Mouse (Mus musculus) gastrocnemius, adult 2 months (tissue): ENCODE data around the gene Ass1. TPM values are rescaled to one million over a fixed set of nuclear protein-coding genes. Genes with fewer than 3 reads are reported as not detected.

Experiments
- DNase-seq: peaks from one replicate; pipeline ENCODE4 v3.0.0; 2022
- H3K27ac ChIP-seq: fragments of 200-600 bp; 2 replicates; pipeline ENCODE4 v1.8.1; 2022; ENCODE audit warnings: mild to moderate bottlenecking
- H3K4me3 ChIP-seq: fragments of 200-600 bp; 2 replicates; pipeline ENCODE4 v1.8.1; 2022; ENCODE audit warnings: mild to moderate bottlenecking, moderate library complexity
- CTCF ChIP-seq: fragments of 200-600 bp; IDR thresholded peaks from 2 replicates; pipeline ENCODE4 v1.8.1; 2022; ENCODE audit warnings: antibody characterized with exemption, mild to moderate bottlenecking, moderate library complexity
- intact Hi-C: fragments of 180-260 bp; cut with DNase I; formaldehyde crosslinking; loops from one replicate; pipeline ENCODE4 v1.15.1; 2025
- total RNA-seq, 2 experiments: library from RNA; stranded (reverse); gene quantifications; 2 replicates each; pipeline ENCODE4 v1.2.3; 2021

Ass1 gene
- total RNA-seq, 2 experiments from 2014 or later, result 2.6 to 3.9 TPM

GRCm38 (mm10) chr2:31499327-31500291, 29.6 kb downstream of the Ass1 start:
- H3K4me3 ChIP-seq, result no peak overlapping the region
- intact Hi-C loops, result no loop called here
- H3K27ac ChIP-seq, result no peak overlapping the region
- no peak for DNase-seq
- TF ChIP-seq CTCF, result no peak

GRCm38 (mm10) chr2:31500292-31501204, 30.5 kb downstream of the Ass1 start:
- no peak for DNase-seq
- no peak for TF ChIP-seq CTCF
- H3K4me3 ChIP-seq, result no peak overlapping the region
- intact Hi-C loops, result no loop called here
- no peak overlapping the region for H3K27ac ChIP-seq

- no peak overlapping the region for H3K27ac ChIP-seq
- peak; percentile 34 for DNase-seq
- TF ChIP-seq CTCF, result no peak
- H3K4me3 ChIP-seq, result no peak overlapping the region
- intact Hi-C loops, result no loop called here
Observed at GRCm38 (mm10) chr2:31501448-31502130, 31.6 kb downstream of the Ass1 start.

GRCm38 (mm10) chr2:31502616-31503522, 32.9 kb downstream of the Ass1 start:
- intact Hi-C loops, result no loop called here
- DNase-seq, result no peak
- no peak overlapping the region for H3K27ac ChIP-seq
- no peak overlapping the region for H3K4me3 ChIP-seq
- TF ChIP-seq CTCF, result no peak

GRCm38 (mm10) chr2:31505472-31505871, 35.5 kb downstream of the Ass1 start:
- DNase-seq, result no peak
- no peak overlapping the region for H3K4me3 ChIP-seq
- no peak overlapping the region for H3K27ac ChIP-seq
- intact Hi-C loops, result no loop called here
- TF ChIP-seq CTCF, result no peak

GRCm38 (mm10) chr2:31508851-31509250, 38.8 kb downstream of the Ass1 start:
- no peak for DNase-seq
- H3K4me3 ChIP-seq, result no peak overlapping the region
- H3K27ac ChIP-seq, result no peak overlapping the region
- intact Hi-C loops, result no loop called here
- TF ChIP-seq CTCF, result no peak

GRCm38 (mm10) chr2:31511316-31511715, 41.3 kb downstream of the Ass1 start:
- intact Hi-C loops, result no loop called here
- TF ChIP-seq CTCF, result no peak
- DNase-seq, result no peak
- H3K4me3 ChIP-seq, result no peak overlapping the region
- H3K27ac ChIP-seq, result no peak overlapping the region

GRCm38 (mm10) chr2:31516557-31516956, 46.5 kb downstream of the Ass1 start:
- H3K27ac ChIP-seq, result no peak overlapping the region
- no peak for DNase-seq
- intact Hi-C loops, result no loop called here
- H3K4me3 ChIP-seq, result no peak overlapping the region
- TF ChIP-seq CTCF, result no peak

- no peak overlapping the region for H3K4me3 ChIP-seq
- TF ChIP-seq CTCF, result no peak
- intact Hi-C loops, result no loop called here
- H3K27ac ChIP-seq, result no peak overlapping the region
- DNase-seq, result no peak
Observed at GRCm38 (mm10) chr2:31521800-31522335, 51.9 kb downstream of the Ass1 start.

- no peak for TF ChIP-seq CTCF
- no peak for DNase-seq
- no peak overlapping the region for H3K27ac ChIP-seq
- intact Hi-C loops, result no loop called here
- no peak overlapping the region for H3K4me3 ChIP-seq
Observed at GRCm38 (mm10) chr2:31524641-31525040, 54.6 kb downstream of the Ass1 start.

GRCm38 (mm10) chr2:31525778-31526177, 55.8 kb downstream of the Ass1 start:
- TF ChIP-seq CTCF, result no peak
- no peak overlapping the region for H3K27ac ChIP-seq
- H3K4me3 ChIP-seq, result no peak overlapping the region
- no peak for DNase-seq
- intact Hi-C loops, result no loop called here

- no peak overlapping the region for H3K4me3 ChIP-seq
- intact Hi-C loops, result no loop called here
- no peak overlapping the region for H3K27ac ChIP-seq
- TF ChIP-seq CTCF, result no peak
- no peak for DNase-seq
Observed at GRCm38 (mm10) chr2:31530201-31530600, 60.2 kb downstream of the Ass1 start.
